Mouse (Mus musculus) frontal cortex, postnatal 36 days (tissue): ENCODE measurements at regions not wholly inside any gene's neighbourhood (a gene's known extent, or its start where the extent isn't known, plus 50 kb on each side); places are given as distances from the start of the nearest gene placed in this dataset.
A peak's percentile ranks its signal among the peaks of the same experiment; 100 is the strongest.

Source experiments
- DNase-seq, 2 experiments: peaks; one replicate each; pipeline ENCODE4 v3.0.0; 2022; ENCODE audit warnings: low spot score in 2 of 2

DNA sequence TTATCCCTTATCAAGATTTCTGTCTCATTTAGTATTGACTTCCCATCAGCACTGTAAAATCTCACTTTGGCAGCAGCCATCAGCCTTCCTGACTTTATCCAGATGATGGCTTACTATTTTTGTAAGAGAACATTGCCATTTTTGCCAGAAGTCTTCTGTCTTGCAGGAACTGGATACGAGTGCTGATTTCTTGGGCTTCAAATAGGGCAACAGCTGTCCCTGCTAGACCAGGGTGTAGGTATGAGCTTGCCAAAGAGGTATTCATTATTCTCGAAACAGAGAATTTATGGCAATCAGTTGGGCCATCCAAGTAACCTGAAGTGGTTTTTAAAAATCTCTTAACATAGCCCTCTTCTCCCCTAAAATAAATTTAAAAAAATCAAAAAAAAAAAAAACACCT, 254.6 kb downstream of the 9330182O14Rik start:
- no peak for DNase-seq

DNA sequence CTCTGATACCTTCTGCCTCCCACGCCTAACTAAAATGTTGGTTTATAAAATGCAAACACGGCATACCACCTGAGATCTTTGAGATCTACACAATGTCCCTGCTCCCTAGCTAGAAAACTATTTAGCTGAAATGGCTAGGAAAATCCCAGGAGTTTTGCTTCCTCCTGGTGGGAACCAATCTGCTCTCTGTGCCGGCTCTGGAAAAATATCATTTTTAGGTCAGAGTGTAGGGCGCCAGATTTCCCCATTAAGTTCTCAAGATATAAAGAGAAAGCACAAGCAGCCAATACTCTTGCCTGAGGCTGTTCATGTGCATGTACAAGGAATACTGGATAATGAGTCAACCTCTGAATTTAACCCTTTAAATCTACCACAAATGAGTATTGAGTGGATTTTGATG, 301.0 kb downstream of the 9330182O14Rik start:
- no peak for DNase-seq

DNA sequence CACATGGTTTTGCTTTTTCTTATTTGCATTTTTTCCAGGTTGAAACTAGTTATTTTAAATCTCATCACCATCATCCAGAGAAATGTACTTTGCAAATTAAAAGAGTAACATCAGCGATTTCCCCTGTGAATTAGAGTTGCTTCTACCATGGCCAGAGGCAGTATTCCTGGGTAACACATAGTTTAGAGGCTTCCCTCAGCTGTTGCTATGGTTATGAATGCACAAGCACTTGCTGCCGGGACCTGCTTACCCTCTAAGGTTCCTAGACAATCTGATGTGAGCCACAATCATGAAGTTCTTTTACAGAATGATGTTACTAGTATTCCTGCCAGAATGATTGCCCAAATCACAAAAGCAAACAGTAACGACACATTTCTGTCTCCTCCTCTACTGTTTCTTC, 302.5 kb downstream of the 9330182O14Rik start:
- no peak for DNase-seq

DNA sequence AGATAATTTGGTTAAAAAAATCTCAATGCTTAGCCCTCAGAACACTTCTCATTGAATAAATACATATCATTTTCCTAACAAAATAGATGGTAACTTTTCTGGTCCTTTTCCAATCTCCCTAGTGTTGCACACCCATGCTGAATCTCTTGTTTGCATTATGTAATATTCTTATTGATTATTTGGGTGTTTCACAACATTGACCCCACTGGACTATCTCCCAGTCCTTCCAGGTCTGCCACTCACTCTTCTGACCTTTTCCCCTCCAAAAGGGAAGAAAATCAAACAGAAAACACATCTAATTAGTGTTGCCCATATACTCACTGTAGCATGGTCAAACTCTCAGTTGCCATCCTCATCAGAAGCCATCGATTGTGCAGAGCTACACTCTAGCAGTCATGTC, 305.7 kb downstream of the 9330182O14Rik start:
- no peak for DNase-seq

DNA sequence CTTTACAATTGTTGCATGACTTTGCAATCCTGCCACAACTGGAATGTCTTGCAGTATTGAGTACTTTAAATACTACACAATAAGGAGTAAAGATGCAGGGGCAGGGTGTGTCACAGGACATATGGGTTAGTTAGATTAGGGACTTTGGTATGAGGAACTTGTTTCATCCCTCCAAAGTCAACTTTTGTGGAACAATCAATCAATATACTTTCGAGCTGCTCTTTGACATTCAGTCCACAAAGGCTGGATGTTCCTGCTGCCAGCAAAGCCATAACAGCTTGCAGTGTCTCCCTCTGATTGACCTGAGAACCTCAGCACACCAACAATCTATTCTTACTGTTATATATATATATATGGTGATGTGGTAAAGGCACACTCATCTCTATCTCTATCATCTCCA, 314.5 kb downstream of the 9330182O14Rik start:
- DNase-seq = no peak

DNA sequence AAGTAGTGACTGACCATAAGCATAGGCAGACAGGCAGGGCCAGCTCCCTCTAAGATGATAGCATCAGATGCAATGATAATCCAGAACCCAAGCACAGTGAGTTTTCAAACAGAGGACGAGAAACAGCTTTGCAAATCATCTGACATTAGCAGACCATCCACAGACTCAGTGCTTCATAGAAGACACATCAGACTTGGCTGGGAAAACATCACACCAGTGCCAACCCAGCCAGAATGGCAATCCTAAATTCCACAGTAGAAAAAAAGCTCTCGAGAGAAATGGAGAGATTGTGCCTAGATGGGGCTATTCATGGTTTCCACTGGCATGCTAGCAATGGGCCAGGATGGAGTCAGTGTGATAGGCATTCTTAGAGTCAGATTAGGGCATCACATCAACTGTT, 319.1 kb downstream of the 9330182O14Rik start:
- DNase-seq = no peak

DNA sequence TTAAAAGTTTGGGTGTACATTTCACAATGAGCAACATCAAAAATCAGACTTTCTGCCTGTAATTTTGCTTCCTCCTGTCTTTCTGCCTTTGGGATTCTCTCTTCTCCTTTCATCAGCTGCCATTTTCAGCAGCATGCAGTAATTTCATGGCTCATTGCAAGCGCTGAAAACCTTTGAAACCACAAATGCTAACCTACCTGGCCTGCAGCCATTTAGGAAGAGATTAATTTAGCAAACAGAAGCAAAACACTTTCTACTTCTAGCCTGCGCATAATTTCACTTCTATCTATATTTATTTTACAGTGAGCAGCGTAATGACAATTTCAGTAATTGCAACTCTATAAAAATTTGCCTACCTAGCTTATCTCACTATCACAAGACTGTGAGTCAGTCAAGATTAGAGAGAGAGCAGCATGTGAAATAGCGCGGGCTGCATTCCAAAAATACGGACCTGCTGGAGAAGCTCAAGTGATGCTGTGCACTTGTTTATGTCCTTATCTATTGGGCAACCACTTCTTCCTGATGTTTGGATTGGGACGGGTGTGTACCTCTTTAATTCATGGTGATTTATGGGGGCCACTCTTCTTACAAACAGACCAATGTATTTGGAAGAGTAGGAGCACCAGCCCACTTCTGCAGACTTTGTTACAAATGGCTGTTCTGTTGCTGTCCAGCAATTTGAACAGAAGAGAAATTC, 341.6 kb downstream of the 9330182O14Rik start:
- DNase-seq = peak; percentile 6 to 12

DNA sequence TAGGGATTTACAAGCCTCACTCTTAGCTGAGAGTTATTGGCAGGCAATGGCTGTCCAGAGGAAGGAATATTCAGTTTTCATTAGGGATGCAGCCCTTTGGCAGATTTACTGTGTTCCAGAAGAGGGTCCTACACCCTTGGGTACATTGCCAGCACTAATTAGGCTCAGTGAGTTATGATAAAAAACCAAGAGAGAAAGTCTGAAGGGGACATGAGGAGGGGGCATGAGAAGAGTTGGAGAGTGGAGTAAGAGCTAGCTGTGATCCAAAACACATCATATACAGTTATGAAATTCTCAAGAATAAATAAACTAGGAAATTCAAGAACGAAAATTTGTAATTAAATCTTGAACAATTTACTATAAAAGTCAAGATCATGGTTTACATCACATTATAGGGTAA, 346.2 kb downstream of the 9330182O14Rik start:
- no peak for DNase-seq

DNA sequence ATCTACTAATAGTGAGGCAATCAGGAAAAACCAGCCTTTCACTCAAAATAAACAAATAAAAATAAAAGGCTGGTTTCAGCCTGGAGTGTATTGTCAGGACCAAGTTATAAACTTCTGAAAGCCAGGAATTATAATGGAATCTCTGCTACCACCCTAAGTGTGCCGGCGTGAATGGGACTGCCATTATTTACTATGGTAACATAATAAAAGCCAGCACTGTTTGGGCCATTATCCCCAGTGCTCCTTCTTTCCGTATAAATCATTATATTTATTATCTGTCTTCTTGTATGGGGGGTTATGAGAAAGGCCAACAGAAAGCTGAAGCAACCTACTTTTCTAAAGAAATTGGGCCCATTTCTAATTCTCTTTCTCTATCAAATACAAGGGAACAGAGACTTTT, 347.1 kb downstream of the 9330182O14Rik start:
- no peak for DNase-seq

DNA sequence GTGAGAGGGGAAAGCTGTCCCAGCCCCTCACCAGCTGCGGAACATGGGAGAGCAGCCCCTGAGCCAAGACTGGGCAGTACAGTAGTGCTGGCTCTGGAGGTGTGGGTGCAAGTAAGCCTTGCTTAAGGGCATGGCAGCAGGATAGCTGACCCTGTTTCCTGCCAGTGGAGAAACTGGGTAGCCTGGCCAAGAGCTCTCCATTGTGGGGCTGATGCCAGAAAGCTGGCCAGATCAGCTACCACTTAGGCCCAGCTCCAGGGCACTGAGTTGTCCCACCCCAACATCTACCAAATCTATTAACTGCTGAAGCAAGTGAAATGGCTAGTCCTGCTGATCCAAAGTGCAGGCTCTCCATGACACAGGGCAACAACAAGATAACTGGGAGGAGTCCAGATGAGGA, 351.8 kb downstream of the 9330182O14Rik start:
- no peak for DNase-seq

DNA sequence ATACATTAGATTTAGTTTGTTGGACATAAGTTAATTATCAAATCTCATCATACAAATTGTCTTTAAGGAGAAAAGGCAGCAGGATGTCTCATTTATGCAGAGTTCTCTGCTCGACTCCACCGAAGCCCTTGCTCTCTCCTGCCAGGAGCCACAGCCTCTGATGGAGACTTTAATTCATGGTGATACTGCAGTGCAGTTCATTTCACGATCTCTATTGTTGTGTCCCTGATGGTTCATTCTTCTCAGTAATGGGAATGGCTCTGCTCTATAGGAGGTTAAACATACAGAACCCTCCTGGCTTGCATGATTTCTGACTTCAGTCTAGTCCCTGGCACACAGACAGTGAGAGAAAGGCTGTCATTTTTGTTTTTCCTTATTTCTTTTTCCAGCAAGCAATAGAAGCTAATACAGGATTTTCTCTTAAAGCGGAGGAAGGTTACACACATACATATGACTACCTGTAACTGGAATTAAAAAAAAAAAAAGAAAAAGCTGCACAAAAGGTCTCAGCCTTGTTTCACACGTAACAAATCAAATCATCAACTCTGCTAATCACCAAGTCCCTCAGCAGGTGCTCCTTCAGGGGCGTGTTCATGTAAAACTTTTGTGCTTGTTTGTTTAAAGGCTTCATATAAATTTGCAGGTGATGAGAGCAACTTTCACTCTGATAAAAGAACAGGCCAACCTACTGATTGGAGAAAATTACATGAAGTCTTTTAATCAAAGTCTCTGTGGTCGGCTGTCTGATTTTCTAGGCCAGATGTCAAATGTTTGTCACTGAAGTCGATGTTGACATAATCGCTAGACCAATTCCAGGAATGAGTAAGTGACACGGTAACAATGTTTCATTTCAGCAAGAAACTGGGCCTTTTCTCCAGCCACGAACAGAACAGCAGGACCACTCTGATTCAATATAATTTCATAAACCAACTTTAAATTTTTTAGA, 367.3 kb downstream of the 9330182O14Rik start:
- DNase-seq = no peak

DNA sequence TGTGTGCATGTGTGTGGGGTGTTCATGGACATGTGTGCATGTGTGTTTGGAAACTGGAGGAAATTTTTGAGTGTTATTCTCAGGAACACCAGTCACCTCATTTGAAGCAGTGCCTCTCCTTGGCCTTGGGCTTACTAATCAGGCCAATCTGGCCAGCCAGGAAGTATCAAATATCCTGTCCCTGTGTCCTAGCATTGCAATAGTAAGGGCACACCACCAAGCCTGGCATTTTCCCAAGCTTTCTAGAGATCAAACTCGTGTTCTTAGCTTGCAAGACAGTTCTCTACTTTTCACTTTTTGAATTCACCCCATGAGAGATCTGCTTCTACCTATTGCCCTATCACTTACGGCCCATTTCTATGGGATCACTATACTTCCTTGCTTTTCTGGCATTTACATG, 376.7 kb downstream of the 9330182O14Rik start:
- no peak for DNase-seq

DNA sequence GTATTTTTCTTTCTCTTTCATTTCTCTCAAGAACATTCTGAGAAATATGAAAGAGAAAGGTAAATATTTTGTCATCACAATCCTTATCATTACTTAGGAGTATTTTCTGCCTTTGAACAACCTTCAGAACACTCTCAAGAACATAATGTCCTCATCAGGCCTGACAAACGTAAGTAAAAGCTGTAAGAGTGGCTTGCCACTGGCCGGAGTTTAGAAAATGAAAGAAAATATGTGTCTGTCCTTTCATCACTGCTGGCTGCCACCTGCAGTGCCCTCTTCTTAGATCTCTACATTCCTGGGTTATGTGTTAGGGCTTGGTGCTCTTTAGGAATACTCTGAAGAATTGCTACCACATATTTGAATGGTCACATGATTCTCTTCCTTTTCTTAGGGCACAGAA, 390.2 kb downstream of the 9330182O14Rik start:
- DNase-seq = no peak

DNA sequence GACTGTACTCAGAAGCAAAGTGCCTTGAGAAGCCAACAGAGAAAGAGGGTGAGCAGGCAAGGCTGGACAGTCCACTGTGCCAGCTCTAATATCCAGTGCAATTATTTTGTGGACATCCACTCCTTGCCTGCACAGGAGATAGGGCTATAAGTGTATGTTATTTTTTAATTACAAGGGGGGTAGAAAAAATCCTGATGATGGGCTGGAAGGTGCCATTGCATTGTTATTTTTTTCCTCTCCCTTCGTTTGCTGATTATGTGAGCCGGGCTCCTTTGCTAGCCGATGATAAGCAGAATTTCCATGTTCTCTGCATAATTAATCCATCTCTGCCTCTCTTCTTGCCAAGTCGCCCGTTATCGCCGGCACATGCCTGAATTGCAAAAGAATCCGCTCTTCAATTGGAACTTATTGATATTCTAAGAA, 399.3 kb downstream of the 9330182O14Rik start:
- peak; percentile 5 to 6 for DNase-seq

DNA sequence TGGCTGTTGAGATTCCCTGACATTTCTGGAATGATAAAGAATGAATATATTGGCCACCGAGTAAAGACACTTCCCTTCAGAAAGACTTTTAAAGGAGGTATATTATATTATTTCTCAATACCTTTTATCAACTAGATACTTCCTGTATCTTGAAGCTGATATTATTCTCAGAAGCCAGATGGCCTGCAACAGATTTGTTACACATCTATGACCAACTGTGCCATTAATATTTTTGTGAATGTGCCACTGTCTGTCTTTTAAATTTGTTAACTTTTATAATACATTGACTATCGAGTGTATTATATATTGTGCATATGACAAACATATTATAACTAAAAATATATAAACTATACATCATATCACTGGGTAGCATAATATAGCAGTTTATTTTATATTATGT, 427.5 kb downstream of the 9330182O14Rik start:
- no peak for DNase-seq

DNA sequence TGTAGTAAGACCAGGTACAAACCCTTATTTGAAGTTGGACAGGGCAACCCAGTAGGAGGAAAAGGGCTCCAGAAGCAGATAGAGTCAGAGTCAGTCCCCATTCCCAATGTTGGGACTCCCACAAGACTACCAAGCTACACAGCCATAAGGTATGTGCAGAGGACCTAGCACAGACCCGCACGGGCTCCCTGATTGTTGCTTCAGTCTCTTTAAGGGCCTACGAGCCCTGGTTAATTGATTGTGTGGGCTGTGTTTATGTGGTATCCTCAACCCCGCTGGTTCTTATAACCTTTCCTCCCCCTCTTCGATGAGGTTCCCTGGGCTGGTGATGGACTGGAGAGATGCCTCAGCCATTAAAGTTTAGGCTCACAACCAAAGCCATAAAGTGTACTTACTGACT, 431.6 kb downstream of the 9330182O14Rik start:
- no peak for DNase-seq

DNA sequence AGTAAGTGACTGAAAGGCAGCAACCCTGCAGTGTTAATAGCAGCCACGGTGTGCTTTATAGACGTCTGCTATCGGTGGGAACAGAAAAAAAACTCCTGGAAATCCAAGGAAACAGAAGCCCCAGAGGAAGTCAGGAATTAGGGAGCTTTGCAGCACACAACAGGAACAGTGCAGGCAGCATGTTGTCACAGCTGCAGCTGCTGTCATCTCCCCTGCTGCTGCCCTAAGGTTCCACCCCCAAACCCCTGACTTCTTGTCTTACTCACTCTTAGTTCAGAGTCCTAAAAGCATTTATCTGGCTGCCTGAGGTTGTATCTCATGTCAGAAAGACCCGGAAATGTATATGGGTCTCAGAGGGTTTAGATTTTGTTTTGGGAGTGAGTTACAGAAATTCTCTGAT, 432.3 kb downstream of the 9330182O14Rik start:
- DNase-seq = no peak

DNA sequence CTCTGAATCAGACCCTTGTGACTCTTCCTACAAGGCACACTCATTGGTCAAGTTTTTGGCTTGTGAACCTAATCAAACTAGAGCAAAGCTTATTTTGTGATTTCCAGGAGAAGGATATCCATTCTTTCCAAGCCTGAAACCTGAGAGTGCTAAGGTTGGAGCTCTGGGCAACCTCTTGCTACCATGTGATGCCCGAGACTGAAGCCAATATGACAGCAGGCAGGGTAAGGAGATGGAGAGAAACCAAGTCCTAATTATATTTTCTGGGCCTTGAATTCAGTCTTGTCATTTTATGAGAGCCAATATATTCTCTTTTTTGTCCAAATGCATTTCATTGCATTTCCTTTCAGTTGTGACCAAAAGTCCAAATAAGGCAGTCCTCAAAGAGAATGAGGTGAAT, 434.5 kb downstream of the 9330182O14Rik start:
- DNase-seq = no peak
